Mouse (Mus musculus): ENCODE measurements at regions not wholly inside any gene's neighbourhood (a gene's known extent, or its start where the extent isn't known, plus 50 kb on each side); places are given as distances from the start of the nearest gene placed in this dataset.

DNA sequence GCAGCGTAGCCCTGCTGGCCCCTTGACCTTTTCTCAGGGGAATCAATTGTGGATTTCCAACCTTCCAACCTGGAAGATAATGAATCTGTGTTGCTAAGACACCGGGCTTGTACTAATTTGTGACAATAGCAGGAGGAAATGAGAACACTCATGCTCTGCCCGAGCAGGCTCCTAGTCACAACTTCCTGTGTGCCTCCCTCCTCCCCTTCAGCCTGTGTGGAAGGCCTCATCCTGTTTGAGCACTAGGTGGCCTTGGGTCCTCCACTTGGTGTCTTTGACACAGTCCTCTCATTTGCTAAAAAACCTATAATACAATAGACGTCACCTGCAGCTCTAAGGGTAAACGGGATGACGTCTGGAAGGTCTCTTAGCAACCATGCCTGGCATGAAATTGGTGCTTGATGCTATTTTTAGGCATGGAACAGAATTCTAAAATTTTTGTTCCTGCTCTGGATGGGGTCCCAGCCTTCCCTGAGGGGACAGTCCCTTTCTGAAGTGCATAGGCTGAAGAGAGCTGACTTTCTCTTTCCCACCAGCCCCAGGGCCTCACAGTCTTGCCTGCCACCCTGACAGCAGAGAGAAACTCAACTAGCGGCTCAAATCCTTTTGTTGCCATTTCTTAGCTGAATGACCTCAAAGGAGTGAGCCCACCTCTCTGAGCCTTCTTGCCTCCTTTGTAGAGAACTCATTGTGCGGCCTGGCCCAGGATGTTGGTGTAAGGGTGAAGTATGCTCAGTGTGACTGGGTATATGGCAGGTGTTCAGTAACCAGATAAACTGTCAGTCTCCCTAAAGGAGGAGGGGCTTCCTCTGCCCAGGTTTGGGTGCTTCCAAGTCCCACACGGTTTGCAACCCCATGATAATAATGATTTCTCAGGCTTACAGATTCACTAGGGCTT is 88.4 kb upstream of the Bod1 start:
- Histone ChIP-seq H3K4me1 (peaks cover 76% of the 10 kb centered on the region), H3K9me3 (no peaks in the 10 kb centered on the region), H3K36me3 (replicated peaks; ENCODE audit: low read length) (no peaks in the 10 kb centered on the region), H3K4me3 (replicated peaks) (peak overlapping the region; percentile 73), H3K27me3 (replicated peaks) (peaks cover 2% of the 10 kb centered on the region)
- no peak for TF ChIP-seq GATA1 (IDR thresholded peaks at IDR 0.05; ENCODE audit: borderline replicate concordance, low read length)
- TF ChIP-seq FLI1 (IDR thresholded peaks at IDR 0.05; ENCODE audit: low read length): no peak

DNA sequence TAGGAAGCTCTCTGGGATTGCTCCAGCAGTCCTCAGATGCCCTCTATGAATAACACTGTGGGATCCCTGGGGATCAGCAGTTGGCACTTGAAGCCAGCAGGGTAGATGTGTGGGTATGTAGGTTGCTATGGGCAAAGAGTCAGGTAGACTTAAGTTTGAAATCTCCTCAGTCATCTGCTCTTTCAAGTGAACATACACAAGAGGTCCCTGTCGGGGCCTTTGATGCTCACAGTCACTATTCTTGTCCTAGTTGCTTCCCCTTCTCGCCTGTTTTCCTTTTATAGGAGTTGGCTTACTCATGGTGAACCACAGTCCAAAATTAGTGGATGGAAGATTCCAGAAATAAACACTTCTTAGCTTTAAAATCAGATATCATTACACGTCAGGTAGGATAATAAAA is 92.2 kb upstream of the Bod1 start:
- H3K27me3 ChIP-seq (replicated peaks): no peaks in the 10 kb centered on the region
- peaks cover 81% of the 10 kb centered on the region for H3K4me1 ChIP-seq
- TF ChIP-seq GATA1 (IDR thresholded peaks at IDR 0.05; ENCODE audit: borderline replicate concordance, low read length) (no peak), FLI1 (IDR thresholded peaks at IDR 0.05; ENCODE audit: low read length) (no peak)
- H3K4me3 ChIP-seq (replicated peaks): no peak overlapping the region
- no peaks in the 10 kb centered on the region for H3K36me3 ChIP-seq (replicated peaks; ENCODE audit: low read length)
- no peaks in the 10 kb centered on the region for H3K9me3 ChIP-seq

DNA sequence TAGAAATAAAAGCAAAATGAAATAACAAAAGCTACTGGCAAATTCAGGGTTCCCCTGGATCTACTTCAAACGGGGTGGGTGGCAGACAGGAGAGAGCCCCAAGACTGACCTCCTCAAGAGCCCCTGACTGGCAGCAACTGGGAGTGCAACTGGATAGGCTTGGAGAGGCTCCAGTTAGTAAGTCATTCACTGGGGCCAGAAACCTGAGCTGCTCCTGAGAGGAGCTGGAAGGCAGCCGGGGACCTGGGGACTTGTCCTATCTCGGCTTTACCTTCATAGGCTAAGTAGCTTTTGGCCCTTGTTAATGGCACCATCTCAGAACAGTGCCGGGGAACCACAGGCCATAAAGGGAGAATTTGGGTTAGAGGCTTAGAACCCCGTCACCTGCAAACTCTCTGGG is 94.6 kb upstream of the Bod1 start:
- Histone ChIP-seq H3K36me3 (replicated peaks; ENCODE audit: low read length) (no peaks in the 10 kb centered on the region), H3K9me3 (no peaks in the 10 kb centered on the region), H3K27me3 (replicated peaks) (no peaks in the 10 kb centered on the region), H3K4me3 (replicated peaks) (no peak overlapping the region), H3K4me1 (peaks cover 81% of the 10 kb centered on the region)
- no peak for TF ChIP-seq GATA1 (IDR thresholded peaks at IDR 0.05; ENCODE audit: borderline replicate concordance, low read length)
- no peak for TF ChIP-seq FLI1 (IDR thresholded peaks at IDR 0.05; ENCODE audit: low read length)

DNA sequence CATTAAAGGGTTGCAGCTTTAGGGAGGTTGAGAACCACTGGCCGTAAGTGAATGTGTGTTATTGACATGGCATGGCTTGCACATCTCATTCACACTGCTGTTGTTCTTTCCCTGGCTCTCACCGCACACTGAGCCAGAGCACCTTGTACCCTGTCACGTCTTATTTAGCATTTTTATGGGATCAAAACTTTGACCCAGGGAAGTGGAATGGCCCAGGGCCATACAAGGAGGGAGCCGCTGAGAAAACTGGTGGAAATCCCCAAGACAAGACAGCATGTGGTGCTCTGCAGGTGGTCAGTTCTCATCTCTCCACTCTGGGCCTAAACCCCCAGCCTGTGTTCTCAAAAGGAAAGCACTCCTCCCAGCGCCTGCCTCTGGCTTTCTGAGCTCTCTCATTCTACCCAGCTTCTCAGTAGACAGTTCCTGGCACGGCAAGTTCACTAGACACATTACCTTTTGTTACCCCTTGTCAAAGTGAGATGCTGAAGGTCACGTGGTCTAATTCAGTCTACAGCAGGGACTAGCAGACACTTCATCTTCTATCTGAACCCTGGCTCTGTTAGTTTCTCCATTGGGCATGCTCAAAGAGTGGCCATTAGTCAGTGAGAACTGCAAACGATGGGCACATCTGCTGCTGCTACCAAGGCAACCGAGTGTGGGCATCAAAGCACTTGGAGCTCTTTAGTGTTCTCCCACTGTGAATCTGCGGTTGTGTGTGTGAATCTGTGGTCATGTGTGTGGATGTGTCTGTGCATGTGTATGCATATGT is 96.2 kb upstream of the Bod1 start:
- Histone ChIP-seq H3K4me3 (replicated peaks) (no peak overlapping the region), H3K9me3 (no peaks in the 10 kb centered on the region), H3K4me1 (peaks cover 78% of the 10 kb centered on the region), H3K27me3 (replicated peaks) (no peaks in the 10 kb centered on the region), H3K36me3 (replicated peaks; ENCODE audit: low read length) (no peaks in the 10 kb centered on the region)
- no peak for TF ChIP-seq GATA1 (IDR thresholded peaks at IDR 0.05; ENCODE audit: borderline replicate concordance, low read length)

DNA sequence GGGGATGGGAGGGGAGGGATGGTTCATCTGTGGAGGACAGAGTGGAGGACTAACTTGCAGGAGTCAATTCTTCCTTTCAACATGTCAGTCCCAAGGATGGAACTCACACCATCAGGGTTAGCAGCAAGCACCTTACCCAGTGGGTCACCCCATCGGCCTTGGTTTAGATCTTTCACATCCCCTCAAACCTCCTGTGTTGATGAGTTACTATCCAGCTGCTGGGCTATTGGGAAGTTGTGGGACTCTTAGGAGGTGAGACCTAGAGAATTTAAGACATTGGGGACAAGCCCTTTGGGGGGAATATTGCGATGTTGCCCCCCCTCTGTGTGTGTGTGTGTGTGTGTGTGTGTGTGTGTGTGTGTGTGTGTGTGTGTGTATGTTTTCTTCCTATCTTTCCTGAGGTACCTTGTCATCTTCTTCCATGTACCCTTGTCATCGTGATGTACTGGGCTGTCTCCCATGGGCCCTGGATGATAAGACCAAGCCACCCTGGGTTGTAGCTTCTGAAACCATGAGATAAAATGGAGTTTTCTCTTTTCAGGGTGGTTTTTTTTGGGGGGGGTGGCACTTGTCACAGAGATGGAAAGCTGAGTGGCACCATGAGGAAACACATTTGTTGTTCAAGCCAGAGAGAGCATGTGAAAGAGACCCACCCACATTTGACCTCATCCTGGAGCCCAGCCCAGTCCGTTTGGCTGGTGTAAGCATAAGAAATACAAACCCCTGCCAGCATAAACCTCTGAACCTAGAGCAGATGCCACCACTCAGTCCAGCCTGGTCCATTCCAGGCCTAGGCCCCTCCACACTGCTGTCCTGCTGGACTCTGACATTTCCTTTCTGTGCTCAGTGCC is 98.3 kb upstream of the Bod1 start:
- no peaks in the 10 kb centered on the region for H3K27me3 ChIP-seq (replicated peaks)
- H3K4me1 ChIP-seq: peaks cover 61% of the 10 kb centered on the region
- H3K36me3 ChIP-seq (replicated peaks; ENCODE audit: low read length): peaks cover 5% of the 10 kb centered on the region
- no peak for TF ChIP-seq FLI1 (IDR thresholded peaks at IDR 0.05; ENCODE audit: low read length)
- peak overlapping the region; percentile 24 for H3K4me3 ChIP-seq (replicated peaks)
- H3K9me3 ChIP-seq: peaks cover 4% of the 10 kb centered on the region

DNA sequence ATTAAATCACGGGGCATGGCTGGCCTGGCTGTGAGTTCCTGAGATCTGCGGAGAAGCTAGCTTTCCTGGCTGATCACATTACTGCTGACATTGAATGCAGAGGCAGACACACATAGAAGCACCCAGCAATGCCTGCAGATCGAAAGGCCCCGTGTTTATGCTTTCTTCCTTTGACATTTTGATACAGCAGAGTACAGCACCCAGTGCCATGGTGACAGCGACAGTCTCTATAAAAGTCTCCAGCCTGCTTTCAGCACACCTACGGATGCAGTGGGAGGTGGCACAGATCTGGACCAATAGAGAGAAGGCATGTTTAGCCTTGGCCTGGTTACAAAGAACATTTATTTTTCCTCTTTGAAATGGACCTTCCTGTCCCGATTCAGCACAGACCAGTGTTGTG is 99.2 kb upstream of the Bod1 start:
- Histone ChIP-seq H3K9me3 (peaks cover 4% of the 10 kb centered on the region), H3K36me3 (replicated peaks; ENCODE audit: low read length) (peaks cover 5% of the 10 kb centered on the region), H3K4me3 (replicated peaks) (no peak overlapping the region), H3K27me3 (replicated peaks) (no peaks in the 10 kb centered on the region), H3K4me1 (peaks cover 59% of the 10 kb centered on the region)
- TF ChIP-seq FLI1 (IDR thresholded peaks at IDR 0.05; ENCODE audit: low read length): no peak
- TF ChIP-seq GATA1 (IDR thresholded peaks at IDR 0.05; ENCODE audit: borderline replicate concordance, low read length): no peak

DNA sequence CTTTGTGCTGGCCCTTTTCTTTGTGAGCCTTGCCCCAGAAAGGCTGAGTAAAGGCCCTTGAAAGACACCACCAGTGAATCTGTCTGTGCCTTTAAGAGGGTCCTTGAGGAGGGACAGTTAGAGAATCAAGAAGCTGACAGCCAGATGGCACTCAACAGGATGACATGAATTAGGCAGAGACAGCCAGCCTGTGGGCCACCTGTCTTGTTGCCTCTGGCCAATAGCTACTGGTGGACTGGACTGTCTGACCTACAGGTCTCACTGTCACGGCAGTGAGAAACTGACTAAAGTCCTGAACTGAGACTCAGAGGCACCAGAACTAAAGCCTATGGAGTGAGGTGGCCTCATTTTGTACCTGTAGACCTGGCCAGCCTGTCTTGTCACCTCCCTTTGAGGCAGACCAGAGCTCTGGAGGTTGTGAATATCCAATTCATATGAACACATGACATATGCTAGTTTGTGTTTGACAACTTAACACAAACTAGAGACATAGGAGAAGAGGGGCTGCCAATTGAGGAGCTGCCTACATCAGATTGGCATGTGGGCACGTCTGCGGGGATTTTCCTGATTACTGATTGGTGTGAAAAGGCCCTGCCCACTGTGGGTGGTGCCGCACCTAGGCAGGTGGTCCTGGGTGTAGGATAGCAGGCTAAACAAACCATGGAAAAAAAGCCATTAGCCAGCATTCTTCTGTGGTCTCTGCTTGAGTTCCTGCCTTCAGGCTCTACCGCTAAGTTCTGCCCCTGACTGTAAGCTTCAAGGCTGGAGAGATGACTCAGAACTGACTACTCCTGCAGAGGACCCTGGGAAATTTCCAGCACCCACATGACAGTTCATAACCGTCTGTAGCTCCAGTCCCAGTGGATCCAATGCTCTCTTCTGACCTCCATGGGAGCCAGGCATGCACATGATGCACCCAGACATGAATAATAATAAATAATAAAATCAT is 100.1 kb upstream of the Bod1 start:
- Histone ChIP-seq H3K9me3 (peaks cover 4% of the 10 kb centered on the region), H3K4me3 (replicated peaks) (no peak overlapping the region), H3K4me1 (peaks cover 51% of the 10 kb centered on the region), H3K36me3 (replicated peaks; ENCODE audit: low read length) (peaks cover 5% of the 10 kb centered on the region), H3K27me3 (replicated peaks) (no peaks in the 10 kb centered on the region)
- TF ChIP-seq GATA1 (IDR thresholded peaks at IDR 0.05; ENCODE audit: borderline replicate concordance, low read length) (no peak), FLI1 (IDR thresholded peaks at IDR 0.05; ENCODE audit: low read length) (no peak)

DNA sequence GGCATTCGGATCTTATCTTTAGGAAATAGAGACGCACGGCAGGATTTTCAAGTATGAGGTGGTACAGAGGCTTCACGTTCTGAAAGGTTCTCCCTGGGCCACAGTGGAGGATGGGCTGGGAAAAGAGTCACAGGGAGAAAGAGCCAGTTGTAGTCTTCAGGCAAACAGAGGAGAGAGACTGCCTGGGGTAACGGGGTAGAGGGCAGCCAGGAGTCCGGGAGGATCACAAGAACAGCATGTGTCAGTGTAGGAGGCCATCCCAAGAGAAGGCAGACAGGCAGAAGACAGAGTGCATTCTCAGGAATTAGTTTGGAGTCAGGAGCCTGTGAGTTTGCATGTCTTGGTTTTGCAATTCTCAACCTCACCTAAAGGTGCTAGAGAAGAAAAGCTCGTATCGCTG is 94.5 kb upstream of the Cpeb4 start:
- peaks cover 5% of the 10 kb centered on the region for H3K36me3 ChIP-seq (replicated peaks; ENCODE audit: low read length)
- H3K9me3 ChIP-seq: peaks cover 10% of the 10 kb centered on the region
- no peak for TF ChIP-seq FLI1 (IDR thresholded peaks at IDR 0.05; ENCODE audit: low read length)
- H3K27me3 ChIP-seq (replicated peaks): no peaks in the 10 kb centered on the region
- peaks cover 44% of the 10 kb centered on the region for H3K4me1 ChIP-seq
- H3K4me3 ChIP-seq (replicated peaks): no peak overlapping the region

DNA sequence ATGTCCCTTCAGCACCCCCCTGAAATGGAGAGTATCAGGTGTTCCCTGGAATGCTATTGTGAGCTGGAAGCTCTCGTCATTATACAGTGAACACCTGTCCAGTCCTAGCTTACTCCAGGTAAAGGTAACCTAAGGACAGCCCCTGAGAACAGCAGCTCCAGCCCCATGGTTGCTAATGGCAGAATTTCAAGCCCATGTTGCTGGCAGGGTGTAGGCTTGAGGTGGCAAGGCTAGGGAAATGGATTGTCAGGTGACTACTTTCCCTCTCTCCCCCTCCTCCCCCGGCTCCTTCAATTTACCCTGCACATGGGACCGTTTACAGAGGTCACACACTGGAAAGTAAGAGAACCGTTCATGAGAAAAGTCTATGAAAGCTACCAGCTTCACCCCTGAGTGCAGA is 93.2 kb upstream of the Cpeb4 start:
- Histone ChIP-seq H3K4me1 (peaks cover 43% of the 10 kb centered on the region), H3K9me3 (peaks cover 14% of the 10 kb centered on the region), H3K27me3 (replicated peaks) (no peaks in the 10 kb centered on the region), H3K36me3 (replicated peaks; ENCODE audit: low read length) (peaks cover 7% of the 10 kb centered on the region), H3K4me3 (replicated peaks) (no peak overlapping the region)
- TF ChIP-seq GATA1 (IDR thresholded peaks at IDR 0.05; ENCODE audit: borderline replicate concordance, low read length) (no peak), FLI1 (IDR thresholded peaks at IDR 0.05; ENCODE audit: low read length) (no peak)
